In the genomic region with DNA sequence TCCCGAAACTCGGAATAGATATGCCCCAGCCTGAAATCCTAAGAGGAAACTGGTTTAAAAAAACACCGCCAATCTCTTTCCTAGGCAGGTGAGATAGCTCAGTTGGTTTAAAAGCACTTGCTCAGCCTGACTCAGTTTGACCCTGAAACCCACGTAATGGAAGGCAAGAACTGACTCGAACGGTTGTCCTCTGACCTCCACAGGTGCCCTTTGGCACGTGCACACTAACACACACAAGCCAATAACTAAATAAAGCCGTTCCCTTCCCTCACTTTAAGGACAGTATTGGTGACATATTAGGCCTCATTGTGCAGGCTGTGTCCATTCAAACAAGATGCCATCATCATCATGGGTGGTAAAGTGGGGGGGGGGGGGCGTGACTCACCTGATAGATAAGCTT, we compare ENCODE assay signal across 8 mouse cellular contexts.
A peak's percentile ranks its signal among the peaks of the same experiment; 100 is the strongest.
DNase-seq lines count a peak whose midpoint lies in the region; ATAC-seq and TF ChIP-seq lines count a peak whose summit lies in the region.

No protein-coding gene starts in this region.

- peak overlapping the region; percentile 62 for H3K4me2 ChIP-seq in lung, embryonic 14.5 days
- peak overlapping the region; percentile 16 for H3K4me2 ChIP-seq in forebrain, embryonic 15.5 days (replicated peaks)
- H3K4me2 ChIP-seq in limb, embryonic 13.5 days (replicated peaks), result peak overlapping the region; percentile 69

- peak overlapping the region; percentile 92 for H3K27ac ChIP-seq in lung, embryonic 14.5 days (ENCODE audit: low read depth)
- H3K27ac ChIP-seq in forebrain, embryonic 15.5 days (replicated peaks), result no peak overlapping the region
- peak overlapping the region; percentile 44; the same call in 1 of the 2 replicates for H3K27ac ChIP-seq in limb, embryonic 13.5 days
- H3K27ac ChIP-seq in small intestine, adult 2 months (ENCODE audit: insufficient read depth, low read depth, low read length), result peak overlapping the region; percentile 95

- TF ChIP-seq POLR2A in lung, adult 2 months (IDR thresholded peaks at IDR 0.05; ENCODE audit: borderline replicate concordance, extremely low read depth, low read depth, low read length), result no peak
- TF ChIP-seq POLR2A in small intestine, adult 2 months (IDR thresholded peaks at IDR 0.05; ENCODE audit: low read depth, low read length), result no peak

- WGBS in lung, embryonic 14.5 days, result 6% methylated on average over 9 of the region's 9 CpGs
- 19% methylated on average over 9 of the region's 9 CpGs for WGBS in lung, adult 2 months
- WGBS in forebrain, embryonic 15.5 days, result 12% methylated on average over 9 of the region's 9 CpGs
- 6% methylated on average over 9 of the region's 9 CpGs for WGBS in limb, embryonic 13.5 days
- WGBS in small intestine, adult 2 months, result 8% methylated on average over 9 of the region's 9 CpGs

- no peak for DNase-seq in lung, embryonic 14.5 days
- DNase-seq in lung, adult 2 months, result no peak
- DNase-seq in right cerebral cortex, postnatal 25 days, result no peak
- DNase-seq in layer of hippocampus, postnatal 36 days, result no peak
- DNase-seq in adrenal gland, adult (ENCODE audit: inconsistent age in 2 of 2, low spot score in 1 of 2), result no peak

- no peak for ATAC-seq in lung, embryonic 14.5 days (ENCODE audit: insufficient read depth)
- no peak for ATAC-seq in forebrain, embryonic 15.5 days (replicated peaks)
- no peak for ATAC-seq in limb, embryonic 13.5 days (ENCODE audit: low FRiP score, low read depth)

- 0 out of 2 replicates have a peak, but pooled peaks cover 3% of the 10 kb centered on the region for H3K27me3 ChIP-seq in lung, embryonic 14.5 days (ENCODE audit: insufficient read depth, low read length)
- H3K27me3 ChIP-seq in forebrain, embryonic 15.5 days, result no peaks in the 10 kb centered on the region
- H3K27me3 ChIP-seq in limb, embryonic 13.5 days, result no peaks in the 10 kb centered on the region
- H3K27me3 ChIP-seq in small intestine, adult 2 months (ENCODE audit: control insufficient read depth, insufficient read depth, low read length), result no peaks in the 10 kb centered on the region

- no peaks in the 10 kb centered on the region for H3K36me3 ChIP-seq in lung, embryonic 14.5 days (ENCODE audit: insufficient read depth)
- H3K36me3 ChIP-seq in forebrain, embryonic 15.5 days, result no peaks in the 10 kb centered on the region
- no peaks in the 10 kb centered on the region for H3K36me3 ChIP-seq in limb, embryonic 13.5 days
- H3K36me3 ChIP-seq in small intestine, adult 2 months (ENCODE audit: control insufficient read depth, insufficient read depth, low read length), result no peaks in the 10 kb centered on the region

- peaks cover 7% of the 10 kb centered on the region for H3K4me1 ChIP-seq in lung, embryonic 14.5 days (ENCODE audit: insufficient read depth)
- peaks cover 14% of the 10 kb centered on the region for H3K4me1 ChIP-seq in lung, adult 2 months (ENCODE audit: control insufficient read depth, insufficient read depth, low read length)
- peaks cover 21% of the 10 kb centered on the region for H3K4me1 ChIP-seq in forebrain, embryonic 15.5 days
- H3K4me1 ChIP-seq in limb, embryonic 13.5 days, result peaks cover 48% of the 10 kb centered on the region
- H3K4me1 ChIP-seq in small intestine, adult 2 months (ENCODE audit: control insufficient read depth, insufficient read depth, insufficient read length, low read length), result peaks cover 8% of the 10 kb centered on the region; the same call in 1 of the 2 replicates

- peak overlapping the region; percentile 27 for H3K4me3 ChIP-seq in lung, embryonic 14.5 days (ENCODE audit: low read depth, low read length)
- no peak overlapping the region for H3K4me3 ChIP-seq in lung, adult 2 months (replicated peaks; ENCODE audit: extremely low read depth, low read depth, low read length)
- no peak overlapping the region for H3K4me3 ChIP-seq in forebrain, embryonic 15.5 days
- peak overlapping the region; percentile 38 for H3K4me3 ChIP-seq in limb, embryonic 13.5 days
- H3K4me3 ChIP-seq in small intestine, adult 2 months (ENCODE audit: low read depth, low read length), result peak overlapping the region; percentile 45

- TF ChIP-seq CTCF in lung, embryonic 14.5 days (IDR thresholded peaks at IDR 0.05; ENCODE audit: low read depth), result no peak
- no peak for TF ChIP-seq CTCF in lung, adult 2 months (IDR thresholded peaks at IDR 0.05; ENCODE audit: insufficient read depth, low read length)
- no peak for TF ChIP-seq CTCF in small intestine, adult 2 months (IDR thresholded peaks at IDR 0.05; ENCODE audit: extremely low read depth, insufficient read length, insufficient replicate concordance, low read depth, low read length)

- no peaks in the 10 kb centered on the region for H3K9me3 ChIP-seq in lung, embryonic 14.5 days (ENCODE audit: low read depth, low read length)
- no peaks in the 10 kb centered on the region for H3K9me3 ChIP-seq in forebrain, embryonic 15.5 days
- no peaks in the 10 kb centered on the region for H3K9me3 ChIP-seq in limb, embryonic 13.5 days

- peak overlapping the region; percentile 18 for H3K9ac ChIP-seq in lung, embryonic 14.5 days
- no peak overlapping the region for H3K9ac ChIP-seq in forebrain, embryonic 15.5 days (replicated peaks)
- H3K9ac ChIP-seq in limb, embryonic 13.5 days, result peak overlapping the region; percentile 32; the same call in 1 of the 2 replicates

Comparison
In these comparisons a context has a peak if more than half of its experiments do, and no peak if none do; other contexts are left out.
1. H3K4me3 ChIP-seq: peak in lung, embryonic 14.5 days (single experiment), limb, embryonic 13.5 days (single experiment) and small intestine, adult 2 months (single experiment); none in lung, adult 2 months (single experiment) and forebrain, embryonic 15.5 days (single experiment).
2. H3K4me2 ChIP-seq: peak in every context shown above with its lines; median percentile 69 in limb, embryonic 13.5 days; 62 in lung, embryonic 14.5 days; 16 in forebrain, embryonic 15.5 days.